ENCODE assay signal across 23 mouse cellular contexts in genomic region chr1:178564800-178565199, GRCm38 (mm10). TPM values are rescaled to one million over a fixed set of nuclear protein-coding genes. Genes with fewer than 3 reads are reported as not detected.
"Had no signal": no experiment of that assay in that cellular context is flagged by ENCODE, and none has a peak within 500 bp of the region (broad histone marks: within the 10 kb centered on the region; RNA-seq: fewer than 3 reads in every experiment).

No protein-coding gene starts in this region.

- H3K27ac ChIP-seq: liver, embryonic 15.5 days; lung, embryonic 15.5 days; macrophage; midbrain, embryonic 13.5 days; midbrain, embryonic 15.5 days; neural tube, embryonic 13.5 days; neural tube, embryonic 15.5 days had no signal

- ATAC-seq: liver, postnatal 0 days; lung, postnatal 0 days; midbrain, embryonic 13.5 days; midbrain, embryonic 15.5 days had no signal

- H3K9me3 ChIP-seq: liver, embryonic 15.5 days; lung, embryonic 15.5 days; midbrain, embryonic 15.5 days; neural tube, embryonic 15.5 days had no signal

- DNase-seq: liver, postnatal 0 days; lung, adult 2 months; lung, postnatal 14 days; lung, postnatal 36 days; retina, postnatal 1 day; right cerebral cortex, adult 18-20 months; right cerebral cortex, postnatal 25 days; right cerebral cortex, postnatal 4 days; spleen, adult 18-20 months; thymus, adult 2 months; thymus, postnatal 25 days; thymus, postnatal 4 days had no signal

- H3K4me3 ChIP-seq: liver, embryonic 15.5 days; lung, embryonic 15.5 days; megakaryocyte, embryonic 14.5 days; midbrain, embryonic 13.5 days; midbrain, embryonic 15.5 days; myocyte; neural tube, embryonic 13.5 days; neural tube, embryonic 15.5 days had no signal

- H3K36me3 ChIP-seq: liver, embryonic 15.5 days; lung, embryonic 15.5 days; midbrain, embryonic 13.5 days; midbrain, embryonic 15.5 days; neural tube, embryonic 13.5 days had no signal

- H3K9ac ChIP-seq: liver, embryonic 15.5 days; liver, postnatal 0 days; lung, embryonic 15.5 days; midbrain, embryonic 13.5 days; midbrain, embryonic 15.5 days; neural tube, embryonic 13.5 days; neural tube, embryonic 15.5 days had no signal

- H3K4me2 ChIP-seq: liver, embryonic 15.5 days; lung, embryonic 15.5 days; midbrain, embryonic 11.5 days; midbrain, embryonic 13.5 days; midbrain, embryonic 15.5 days; neural tube, embryonic 13.5 days; neural tube, embryonic 15.5 days had no signal

- H3K4me1 ChIP-seq: liver, embryonic 15.5 days; lung, embryonic 15.5 days; megakaryocyte, embryonic 14.5 days had no signal

- H3K27me3 ChIP-seq: liver, embryonic 15.5 days; lung, embryonic 15.5 days; megakaryocyte, embryonic 14.5 days; midbrain, embryonic 13.5 days; midbrain, embryonic 15.5 days; neural tube, embryonic 13.5 days; neural tube, embryonic 15.5 days had no signal

RNA-seq across cellular contexts. Expression of gene Kif26b, which starts 35.9 kb away (rescaled TPM):
- polyA plus RNA-seq: macrophage had no signal
